Mouse (Mus musculus) mesoderm, embryonic 11.5 days (tissue): ENCODE data around the gene Nfx1.
"Not testable (repeated sequence)": the region's sequence is repeated elsewhere in the genome, so short reads cannot be mapped to it uniquely, and the experiment has no call there.

ENCODE experiments used
- DNase-seq: peaks from one replicate; pipeline ENCODE4 v3.0.0-alpha.2; 2012; ENCODE audit warnings: low read depth, low spot score

Nfx1 gene

GRCm38 (mm10) chr4:40970842-40971701 lies at the start of gene Nfx1:
Gene Nfx1, plus strand, starts transcription at chr4:40970906.
- DNase-seq, result peak; percentile 95

GRCm38 (mm10) chr4:40921288-40921687 lies 49.4 kb upstream of the Nfx1 start:
- no peak for DNase-seq

GRCm38 (mm10) chr4:40923087-40923651 lies 47.5 kb upstream of the Nfx1 start:
- DNase-seq, result no peak

GRCm38 (mm10) chr4:40925568-40925967 lies 45.1 kb upstream of the Nfx1 start:
- DNase-seq, result no peak

GRCm38 (mm10) chr4:40929046-40929445 lies 41.7 kb upstream of the Nfx1 start:
- no peak for DNase-seq

GRCm38 (mm10) chr4:40933694-40934093 lies 37.0 kb upstream of the Nfx1 start:
- DNase-seq, result no peak

- DNase-seq, result not testable (repeated sequence)
Measured at GRCm38 (mm10) chr4:40934369-40934768, 36.3 kb upstream of the Nfx1 start.

GRCm38 (mm10) chr4:40936175-40936839 lies 34.4 kb upstream of the Nfx1 start:
- no peak for DNase-seq

GRCm38 (mm10) chr4:40938793-40939192 lies 31.9 kb upstream of the Nfx1 start:
- no peak for DNase-seq

- DNase-seq, result no peak
Measured at GRCm38 (mm10) chr4:40943651-40944050, 27.1 kb upstream of the Nfx1 start.

- no peak for DNase-seq
Measured at GRCm38 (mm10) chr4:40946516-40947121, 24.1 kb upstream of the Nfx1 start.

GRCm38 (mm10) chr4:40947565-40948159 lies 23.0 kb upstream of the Nfx1 start:
- no peak for DNase-seq

GRCm38 (mm10) chr4:40948160-40948708 lies 22.5 kb upstream of the Nfx1 start, which contains the start of the genes Bag1 and Chmp5:
Gene Bag1, minus strand, starts transcription at chr4:40948294.
Gene Chmp5, plus strand, starts transcription at chr4:40948407.
- peak; percentile 100 for DNase-seq

- DNase-seq, result no peak
Measured at GRCm38 (mm10) chr4:40953521-40953920, 17.2 kb upstream of the Nfx1 start.

GRCm38 (mm10) chr4:40955942-40956341 lies 14.8 kb upstream of the Nfx1 start:
- no peak for DNase-seq

- no peak for DNase-seq
Measured at GRCm38 (mm10) chr4:40963536-40963935, 7.2 kb upstream of the Nfx1 start.

GRCm38 (mm10) chr4:40969161-40969560 lies 1.5 kb upstream of the Nfx1 start:
- no peak for DNase-seq

GRCm38 (mm10) chr4:40969781-40970591 lies 720 bp upstream of the Nfx1 start:
- DNase-seq, result no peak

GRCm38 (mm10) chr4:40970592-40970841 lies 189 bp upstream of the Nfx1 start:
- DNase-seq, result no peak

- peak; percentile 61 for DNase-seq
Measured at GRCm38 (mm10) chr4:40971744-40972143, 1.0 kb downstream of the Nfx1 start.

GRCm38 (mm10) chr4:40974011-40974410 lies 3.3 kb downstream of the Nfx1 start:
- DNase-seq, result no peak
